Mouse (Mus musculus) left cerebral cortex, postnatal 36 days (tissue): ENCODE data around the gene Atg9b. TPM values are rescaled to one million over a fixed set of nuclear protein-coding genes. Genes with fewer than 3 reads are reported as not detected.
"Not testable (repeated sequence)": the region's sequence is repeated elsewhere in the genome, so short reads cannot be mapped to it uniquely, and the experiment has no call there.

Experiments
- DNase-seq, 2 experiments: peaks; one replicate each; pipeline ENCODE4 v3.0.0; 2021 to 2022; ENCODE audit warnings: low spot score in 2 of 2, mixed read lengths in 1 of 2
- intact Hi-C: fragments of 180-260 bp; cut with DNase I; formaldehyde crosslinking; loops from one replicate; pipeline ENCODE4 v1.15.1; 2025
- total RNA-seq, 2 experiments: library from RNA; stranded (reverse); gene quantifications; 2 replicates each; pipeline ENCODE4 v1.2.3; 2021

Gene Atg9b
- total RNA-seq, 2 experiments from 2014 or later: 2.4 to 4.4 TPM

DNA sequence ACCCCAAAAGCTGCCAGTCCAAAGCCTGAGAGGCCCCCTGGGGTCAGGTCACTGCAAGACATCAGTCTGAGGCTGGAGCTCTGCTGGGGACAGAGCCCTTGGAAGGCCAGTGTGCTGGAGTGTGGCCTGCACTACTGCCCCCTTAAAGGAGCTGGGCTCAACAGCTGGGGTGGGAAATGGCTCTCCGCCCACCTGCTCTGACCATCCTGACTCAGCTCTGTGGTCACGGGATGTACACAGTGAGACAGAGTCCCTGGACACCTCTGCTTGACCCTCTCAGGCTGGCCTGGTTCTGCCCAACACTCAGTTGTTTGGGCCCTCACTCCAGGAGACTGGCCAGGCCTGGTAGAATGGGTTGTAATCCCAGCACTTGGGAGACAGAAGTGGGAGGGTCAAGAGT is 17.5 kb upstream of the Atg9b start:
- intact Hi-C loops: no loop called here
- DNase-seq: no peak

DNA sequence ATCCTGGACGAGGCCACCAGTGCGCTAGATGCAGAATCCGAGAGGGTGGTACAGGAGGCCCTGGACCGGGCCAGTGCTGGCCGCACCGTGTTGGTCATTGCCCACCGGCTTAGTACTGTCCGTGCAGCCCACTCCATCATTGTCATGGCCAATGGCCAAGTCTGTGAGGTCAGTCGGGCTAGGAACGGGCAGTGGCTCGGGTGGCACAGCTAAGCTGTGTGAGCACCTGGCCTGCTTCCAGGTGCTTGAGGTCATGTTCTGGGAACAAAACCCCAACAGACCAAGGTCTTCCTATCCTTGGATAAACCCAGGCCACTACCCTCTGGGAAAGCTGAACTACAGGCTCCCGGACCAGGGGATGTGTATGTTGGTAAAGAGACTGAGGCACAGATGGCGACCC is 16.7 kb upstream of the Atg9b start:
- DNase-seq: no peak
- intact Hi-C loops: no loop called here

DNA sequence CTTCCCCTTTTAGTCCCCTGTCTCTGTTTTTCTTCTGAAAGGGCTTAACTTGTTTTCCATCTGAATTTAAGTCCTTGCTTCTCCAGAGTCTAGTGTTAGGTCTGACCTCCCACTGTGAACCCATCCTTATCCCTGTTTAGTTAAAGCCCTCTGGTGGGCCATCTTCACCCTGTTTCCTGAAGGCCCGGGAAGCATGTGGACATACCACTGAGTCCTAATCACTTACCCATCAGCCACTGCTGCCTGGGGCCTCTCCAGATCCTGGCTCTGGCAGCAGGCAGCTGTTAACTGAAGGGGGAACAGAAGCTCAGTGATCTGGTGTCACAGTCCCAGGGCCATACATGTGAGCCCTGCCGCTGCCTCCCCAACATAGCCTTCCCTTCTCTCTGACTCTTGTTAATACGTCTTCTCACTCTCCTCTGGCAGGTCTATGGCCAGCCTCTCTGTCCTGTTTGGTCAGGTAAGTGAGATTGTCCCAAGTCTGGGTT is 13.5 kb upstream of the Atg9b start:
- DNase-seq: no peak
- intact Hi-C loops: loop anchor here (1.0 kb wide), 1 partner anchor 8 kb away; the partner anchor contains the start of gene Asic3

DNA sequence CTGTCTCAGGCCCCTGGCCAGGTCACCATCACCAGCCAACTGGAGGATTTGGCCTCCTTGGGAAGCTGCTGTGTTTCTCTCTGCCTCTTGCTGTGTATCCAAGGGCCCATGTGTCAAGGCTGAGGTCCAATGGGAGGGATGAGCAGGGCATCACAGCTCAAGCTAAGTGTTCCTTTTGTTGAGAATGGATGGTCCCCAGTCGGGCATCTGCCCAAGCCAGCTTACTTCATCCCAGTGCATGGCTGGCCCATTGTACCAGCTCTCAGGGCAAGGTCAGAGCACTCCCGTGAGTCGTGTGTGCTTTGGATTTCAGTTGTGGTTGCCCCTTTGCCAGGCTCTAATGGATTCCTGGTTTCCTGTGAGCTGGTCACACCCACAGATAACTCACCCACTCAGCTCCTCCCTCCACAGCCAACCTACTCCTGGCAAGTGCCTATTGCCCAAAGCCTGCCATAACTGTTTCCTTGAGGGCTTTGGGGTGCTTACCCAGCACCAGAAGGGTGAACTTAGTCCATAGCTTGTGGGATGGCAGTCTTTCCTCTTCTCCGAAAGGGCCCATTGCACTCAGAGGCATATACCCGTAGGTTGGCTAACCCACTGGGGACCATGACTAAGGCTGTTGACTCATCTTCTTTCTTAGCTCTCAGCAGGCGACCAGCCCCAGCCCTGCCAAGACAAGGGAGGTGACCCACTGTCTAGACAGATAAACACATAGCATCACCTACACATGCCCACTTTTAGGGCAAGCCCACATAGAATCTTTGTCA is 12.8 kb upstream of the Atg9b start:
- DNase-seq: no peak
- intact Hi-C loops: loop anchor here (1.0 kb wide), 1 partner anchor 9 kb away; the partner anchor contains the start of gene Asic3

DNA sequence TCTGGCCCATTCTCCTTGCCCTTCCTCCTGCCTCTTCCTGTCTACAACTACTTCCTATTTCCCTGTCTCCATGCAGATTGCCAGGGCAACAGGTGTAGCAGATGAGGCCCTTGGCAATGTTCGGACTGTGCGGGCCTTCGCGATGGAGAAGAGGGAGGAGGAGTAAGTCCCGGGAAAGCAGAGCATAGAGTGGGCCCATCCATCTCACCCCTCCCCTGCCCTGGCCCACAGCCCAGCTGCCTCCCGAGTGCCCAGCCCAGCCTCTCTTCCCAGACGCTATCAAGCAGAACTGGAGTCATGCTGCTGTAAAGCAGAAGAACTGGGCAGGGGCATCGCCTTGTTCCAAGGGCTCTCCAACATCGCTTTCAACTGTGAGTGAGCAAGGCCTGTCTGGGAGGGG is 10.0 kb upstream of the Atg9b start:
- no peak for DNase-seq
- intact Hi-C loops: no loop called here

DNA sequence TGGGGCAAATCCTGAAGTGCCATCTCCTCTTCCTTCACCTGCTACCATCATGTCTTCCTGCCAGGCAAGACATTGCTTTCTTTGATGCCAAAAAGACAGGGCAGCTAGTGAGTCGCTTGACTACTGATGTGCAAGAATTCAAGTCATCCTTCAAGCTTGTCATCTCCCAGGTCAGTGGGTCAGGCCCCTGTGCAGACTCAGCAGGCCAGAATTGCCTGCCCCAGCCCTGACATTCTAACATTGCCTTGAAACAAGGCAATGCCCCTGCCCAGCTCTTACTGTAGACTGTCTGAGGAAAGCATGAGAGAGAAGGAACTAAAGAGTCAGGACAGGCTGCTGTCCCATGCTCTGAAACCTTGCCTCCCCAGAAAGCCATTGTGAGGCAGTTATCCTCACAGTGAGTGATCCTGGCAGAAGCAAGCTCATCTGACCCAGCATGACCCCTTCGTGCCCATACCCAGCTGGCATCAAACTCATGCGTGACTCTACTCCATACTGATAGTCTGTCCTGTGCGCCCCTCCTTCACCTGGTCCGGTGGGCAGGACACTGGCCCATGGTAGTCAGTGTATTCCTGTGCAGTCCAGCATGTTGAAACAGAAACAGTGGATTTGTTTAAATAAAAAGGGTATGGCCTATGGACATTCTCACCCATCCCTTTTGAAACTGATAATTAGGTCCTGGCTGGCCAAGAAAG is 9.1 kb upstream of the Atg9b start:
- intact Hi-C loops: no loop called here
- no peak for DNase-seq

DNA sequence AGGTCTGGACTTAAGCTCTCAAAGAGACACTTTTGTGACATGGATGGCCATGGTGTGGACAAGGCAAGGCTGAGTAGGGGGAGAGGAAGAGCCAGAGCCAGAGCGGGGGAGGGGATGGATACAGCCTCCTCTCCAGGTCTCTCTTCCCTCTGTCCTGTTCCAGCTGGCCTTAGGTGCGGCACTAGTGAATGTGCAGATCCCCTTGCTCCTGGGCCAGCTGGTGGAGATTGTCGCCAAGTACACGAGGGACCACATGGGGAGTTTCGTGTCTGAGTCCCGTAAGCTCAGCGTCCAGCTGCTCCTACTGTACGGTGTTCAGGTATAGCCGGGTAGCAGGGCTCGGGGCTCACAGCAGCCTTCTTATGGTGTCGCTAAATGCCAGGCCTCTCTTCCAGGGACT is 8.4 kb upstream of the Atg9b start:
- intact Hi-C loops: no loop called here
- DNase-seq: no peak

DNA sequence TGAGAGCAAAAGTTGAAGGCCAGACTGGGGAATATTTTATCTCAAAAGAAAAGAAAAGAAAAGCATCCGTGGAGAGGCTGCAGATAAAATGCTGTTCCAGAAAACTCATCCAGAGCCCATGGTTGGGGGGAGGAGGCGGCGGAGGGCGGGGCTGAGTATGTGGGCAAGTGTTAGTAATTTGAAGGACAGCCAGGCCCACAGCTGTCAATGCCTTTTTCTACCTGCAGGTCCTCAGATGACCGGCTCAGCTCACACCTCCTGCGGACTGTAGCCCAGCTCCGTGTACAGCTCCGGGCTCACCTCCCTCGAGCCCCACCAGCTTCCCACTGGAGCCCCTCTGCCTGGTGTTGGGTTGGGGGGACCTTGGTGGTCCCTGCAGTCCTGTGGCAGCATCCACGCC is 7.7 kb upstream of the Atg9b start:
- intact Hi-C loops: no loop called here
- DNase-seq: no peak

DNA sequence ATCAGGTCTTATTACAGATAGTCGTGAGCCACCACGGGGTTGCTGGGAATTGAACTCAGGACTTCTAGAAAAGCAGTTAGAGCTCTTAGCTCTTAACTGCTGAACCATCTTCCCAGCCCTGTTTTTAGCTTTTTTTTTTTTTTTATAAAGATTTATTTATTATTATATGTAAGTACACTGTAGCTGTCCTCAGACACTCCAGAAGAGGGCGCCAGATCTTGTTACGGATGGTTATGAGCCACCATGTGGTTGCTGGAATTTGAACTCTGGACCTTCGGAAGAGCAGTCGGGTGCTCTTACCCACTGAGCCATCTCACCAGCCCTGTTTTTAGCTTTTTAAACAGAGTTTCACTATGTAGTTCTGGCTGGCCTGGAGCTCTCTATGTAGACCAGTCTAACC is 4.3 kb upstream of the Atg9b start:
- DNase-seq, intact Hi-C loops: not testable (repeated sequence)

DNA sequence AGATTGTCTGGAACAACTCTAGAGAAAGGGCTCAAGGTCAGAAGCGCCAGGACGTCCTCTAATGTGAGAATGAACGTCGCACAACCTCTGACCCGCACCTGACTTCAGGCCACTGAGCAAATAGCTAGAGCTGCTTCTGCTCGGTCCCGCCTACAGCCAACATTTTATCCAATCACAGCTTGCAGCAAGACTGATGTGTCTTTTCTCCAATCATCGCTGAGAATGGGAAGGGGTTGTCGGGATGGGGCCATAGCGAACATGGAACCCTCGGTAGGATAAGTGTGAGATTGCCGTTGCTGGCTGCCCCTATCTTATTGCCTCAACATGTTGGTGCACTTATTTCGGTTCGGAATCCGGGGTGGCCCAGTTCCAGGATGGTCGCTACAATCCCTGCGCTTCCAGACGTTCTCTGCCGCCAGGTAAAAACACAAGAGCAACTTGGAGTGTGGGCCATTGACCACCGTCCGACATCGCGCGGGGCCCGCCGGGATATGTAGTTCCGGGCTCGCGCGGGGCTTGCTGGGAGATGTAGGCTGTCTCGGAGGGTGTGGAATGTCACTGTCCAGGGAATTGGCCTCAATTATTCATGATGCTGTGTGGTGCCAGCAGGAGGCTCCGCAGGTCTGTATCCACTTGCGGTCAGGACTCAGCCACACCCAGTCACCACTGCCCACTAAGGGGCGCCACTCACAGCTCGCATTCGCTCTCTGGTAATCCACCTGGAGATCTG is 2.4 kb upstream of the Atg9b start:
- peak; percentile 94 to 96 for DNase-seq
- intact Hi-C loops: no loop called here

DNA sequence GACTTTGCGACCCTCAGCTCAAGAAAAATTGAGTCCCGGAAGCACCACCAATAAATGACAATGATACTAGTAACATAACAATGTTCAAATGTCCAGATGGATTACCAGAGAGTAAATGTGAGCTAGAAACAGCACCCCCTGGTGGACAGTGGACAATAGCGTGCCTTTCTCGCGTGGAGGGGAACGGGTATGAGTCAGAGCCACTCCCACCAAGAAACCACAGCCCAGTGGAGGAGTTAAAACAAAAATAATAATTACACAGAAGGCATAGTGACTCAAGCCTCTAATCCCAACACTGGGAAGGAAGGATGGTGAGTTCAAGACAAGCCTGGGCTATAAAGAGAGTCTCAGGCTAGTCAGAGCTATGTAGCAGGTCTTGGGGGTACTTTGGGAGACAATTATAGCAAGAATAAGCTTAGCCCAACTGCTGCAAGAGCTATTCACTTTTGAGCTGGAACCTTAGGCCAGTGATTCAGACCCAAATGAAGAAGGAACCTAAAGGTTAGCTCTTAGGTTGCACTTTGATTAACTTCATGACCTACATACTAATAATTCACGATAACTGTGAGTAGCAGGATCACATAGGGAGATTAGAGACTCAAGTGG is 1.6 kb upstream of the Atg9b start, which contains the start of gene Abcb8:
Abcb8 (plus strand) TSS at position 272 of the 606 bp plus-strand sequence.
- intact Hi-C loops: no loop called here
- peak; percentile 81 to 88 for DNase-seq

DNA sequence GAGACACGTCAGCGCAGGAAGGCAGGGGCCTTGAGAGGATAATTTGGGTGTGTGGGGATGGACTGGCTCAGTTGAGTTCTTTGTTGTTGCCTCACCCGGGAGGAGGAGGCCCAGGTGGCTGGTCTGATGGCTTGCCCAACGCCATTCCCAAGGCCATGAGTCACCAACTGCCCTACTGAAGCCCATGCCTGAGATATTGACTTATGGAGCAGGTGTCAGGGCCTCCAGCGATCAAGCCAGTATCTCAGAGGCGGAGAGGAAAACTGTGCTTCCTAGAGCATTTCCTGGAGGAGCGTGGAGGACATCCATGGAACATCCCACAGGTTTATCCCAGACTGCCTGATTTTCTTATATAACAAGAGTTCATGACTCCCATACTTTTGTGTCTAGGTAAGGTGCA is 781 bp upstream of the Atg9b start:
- intact Hi-C loops: no loop called here
- no peak for DNase-seq

DNA sequence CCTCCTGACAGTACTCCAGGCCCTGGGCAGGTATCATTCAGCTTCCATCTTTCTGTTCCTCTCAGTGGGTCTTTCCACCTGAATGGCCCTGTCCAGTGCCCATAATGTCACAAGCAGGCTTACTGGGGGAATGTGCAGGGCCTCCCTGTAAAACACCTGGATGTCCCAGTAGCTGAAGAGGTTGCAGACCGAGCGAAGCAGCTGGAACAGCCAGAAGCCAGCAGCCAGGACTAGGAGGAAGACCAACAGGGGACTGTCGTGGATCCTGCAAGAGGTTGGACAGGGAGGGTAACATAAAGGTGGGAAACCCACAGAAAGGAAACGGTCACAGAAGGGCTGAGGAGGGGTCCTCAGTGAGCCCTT is 2.3 kb downstream of the Atg9b start:
- no peak for DNase-seq
- intact Hi-C loops: loop anchor here (5.0 kb wide), 1 partner anchor 37 kb away; the partner anchor contains the start of gene Kcnh2

DNA sequence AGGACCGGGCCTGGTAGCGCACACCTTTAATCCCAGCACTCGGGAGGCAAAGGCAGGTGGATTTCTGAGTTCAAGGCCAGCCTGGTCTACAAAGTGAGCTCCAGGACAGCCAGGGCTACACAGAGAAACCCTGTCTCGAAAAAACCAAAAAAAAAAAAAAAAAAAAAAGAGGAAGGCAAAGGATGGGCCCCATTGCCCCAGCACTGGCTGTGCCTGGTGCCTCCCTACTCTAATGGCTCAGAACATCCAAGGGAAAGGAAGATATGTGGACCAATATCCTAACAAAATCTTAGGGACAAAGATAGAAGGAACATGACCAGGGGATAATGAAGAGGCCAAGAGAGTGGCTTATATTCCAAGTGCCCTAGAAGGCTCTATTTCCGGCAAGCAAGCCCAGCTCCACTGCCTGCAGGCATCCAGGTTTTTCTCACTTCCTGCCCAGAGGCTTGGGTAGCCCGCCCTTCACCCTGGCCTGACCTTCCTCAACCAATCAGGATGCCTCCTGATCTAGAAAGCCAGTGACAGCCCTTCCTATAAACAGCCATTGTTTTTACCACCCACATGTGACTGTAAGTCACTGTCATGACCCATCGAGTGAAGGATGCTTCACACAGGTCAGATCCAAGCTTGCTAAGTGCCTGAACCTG is 2.8 kb downstream of the Atg9b start:
- DNase-seq: no peak
- intact Hi-C loops: loop anchor here (5.0 kb wide), 1 partner anchor 37 kb away; the partner anchor contains the start of gene Kcnh2

DNA sequence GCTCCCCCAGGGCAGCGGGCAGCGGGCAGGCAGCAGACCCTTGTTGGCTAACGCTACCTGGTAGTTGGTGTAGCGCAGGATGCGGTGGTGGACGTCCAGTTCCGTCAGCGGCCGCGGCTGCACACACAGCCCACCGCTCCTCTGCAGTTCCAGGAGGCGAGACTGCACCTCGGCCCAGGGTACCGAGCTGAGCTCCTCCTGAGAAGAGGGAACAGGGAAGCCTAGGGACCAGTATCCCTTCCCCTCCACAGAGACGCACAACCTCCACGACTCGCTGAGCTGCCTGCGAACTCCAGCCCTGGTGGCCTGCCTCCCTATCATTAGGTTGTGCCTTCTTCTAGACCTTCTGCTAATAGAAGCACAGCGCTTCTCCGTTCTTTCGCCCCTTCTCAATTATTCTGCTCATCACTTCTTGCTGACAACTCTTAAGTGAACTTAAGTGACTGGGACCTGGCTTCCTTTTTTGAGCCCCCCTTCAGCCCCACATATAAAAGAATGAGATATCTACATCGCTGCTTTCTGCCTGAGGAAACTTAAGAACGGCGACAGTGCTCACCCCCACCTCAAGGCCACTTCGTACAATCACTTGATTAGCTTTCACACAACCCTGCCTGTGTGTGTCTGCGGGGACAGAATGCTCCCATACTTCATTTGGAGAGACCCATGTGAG is 3.6 kb downstream of the Atg9b start:
- no peak for DNase-seq
- intact Hi-C loops: loop anchor here (5.0 kb wide), 1 partner anchor 36 kb away; the partner anchor contains the start of gene Kcnh2

DNA sequence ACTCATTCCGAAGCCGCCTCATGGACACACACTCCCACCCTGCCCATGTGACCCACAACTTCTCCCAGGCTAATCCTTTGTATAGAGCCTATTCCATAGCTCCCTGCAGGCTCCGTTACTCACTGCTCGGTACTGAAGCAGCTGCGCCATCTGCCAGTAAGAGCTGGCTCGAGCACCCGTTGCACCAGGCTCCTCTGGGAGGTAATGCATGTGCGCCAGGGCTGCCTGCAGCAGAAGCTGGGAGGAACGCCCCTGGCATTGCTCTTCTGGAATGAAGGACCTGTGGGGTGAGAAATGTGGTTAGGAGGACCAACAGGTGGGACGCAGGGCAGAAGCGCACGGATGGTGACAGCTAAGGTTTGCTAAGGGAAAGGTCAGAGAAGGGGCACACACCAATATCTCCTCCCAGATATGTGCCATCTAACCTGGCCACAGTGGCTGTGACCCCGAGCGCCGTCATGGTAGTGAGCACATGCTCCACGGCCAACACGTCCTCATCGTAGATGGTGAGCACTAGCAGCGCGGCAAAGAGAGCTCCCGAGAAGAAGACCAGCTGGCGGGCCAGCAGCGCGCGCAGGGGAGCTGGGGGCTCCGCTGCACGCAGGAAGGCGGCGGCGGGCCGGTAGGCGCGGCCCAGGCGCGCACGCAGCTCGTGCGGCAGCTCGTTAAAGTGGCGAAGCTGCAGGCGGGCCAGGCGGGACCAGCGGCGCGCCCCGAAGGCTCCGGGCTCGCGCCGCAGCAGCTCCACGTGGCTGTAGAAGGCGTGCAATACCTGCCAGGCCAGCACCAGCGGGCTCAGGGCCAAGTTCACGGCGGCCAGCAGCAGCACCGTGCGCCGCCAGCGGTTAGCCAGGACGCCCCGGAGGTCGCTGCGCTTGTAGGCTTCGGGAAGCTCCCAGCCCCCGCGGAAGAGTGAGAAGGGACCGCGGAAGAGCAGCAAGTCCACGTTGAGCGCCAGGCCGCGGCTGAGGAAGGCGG is 4.4 kb downstream of the Atg9b start:
- intact Hi-C loops: loop anchor here (5.0 kb wide), 1 partner anchor 35 kb away; the partner anchor contains the start of gene Kcnh2
- peak; percentile 59 to 66 for DNase-seq

DNA sequence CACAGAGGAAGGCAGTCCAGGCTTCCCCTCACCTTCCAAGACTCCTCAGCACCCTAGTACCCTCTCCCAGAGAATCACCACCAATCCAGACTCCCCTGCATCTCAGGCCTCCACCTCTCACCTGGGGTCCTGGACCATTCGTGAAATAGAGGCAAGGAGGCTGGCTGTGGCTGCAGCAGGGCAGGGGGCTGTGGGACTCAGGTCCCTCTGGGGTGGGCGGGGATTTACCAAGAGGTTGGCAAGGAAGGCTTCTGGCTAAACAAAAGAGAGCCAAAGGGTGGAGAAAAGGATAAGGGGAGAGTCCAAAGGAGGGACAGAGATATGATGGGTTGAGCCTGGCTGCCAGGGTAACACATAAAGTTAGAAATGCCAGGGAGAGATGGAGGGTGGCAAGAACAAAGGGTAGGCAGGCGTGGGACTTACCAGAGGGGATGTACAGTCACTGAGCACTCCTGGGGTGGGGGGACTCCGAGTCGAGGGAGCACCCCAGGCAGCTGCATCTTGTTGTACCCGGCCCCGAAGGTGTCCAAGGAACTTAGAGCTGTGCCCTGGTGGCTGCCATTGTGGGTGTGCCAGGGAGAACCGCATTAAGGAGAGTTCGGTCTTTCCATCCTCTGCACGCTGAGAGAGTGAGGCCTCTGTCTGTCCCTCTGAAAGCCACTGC is 5.9 kb downstream of the Atg9b start:
- intact Hi-C loops: loop anchor here (5.0 kb wide), 1 partner anchor 34 kb away; the partner anchor contains the start of gene Kcnh2

More for the DNA sequence above, 5.9 kb downstream of the Atg9b start:
- no peak for DNase-seq
